Mouse (Mus musculus) T-cell, adult 66 days (primary cell): ENCODE measurements around the gene Rps21. TPM values are rescaled to one million over a fixed set of nuclear protein-coding genes. Genes with fewer than 3 reads are reported as not detected.

Source experiments
- total RNA-seq, 2 experiments: library from RNA; stranded (reverse); gene quantifications; 3 replicates in 1 of 2; 4 replicates in 1 of 2; pipeline ENCODE4 v1.2.4; 2023

Gene Rps21
- total RNA-seq = 1,000 to 10,000 TPM; 2,687 to 2,790 TPM

DNA sequence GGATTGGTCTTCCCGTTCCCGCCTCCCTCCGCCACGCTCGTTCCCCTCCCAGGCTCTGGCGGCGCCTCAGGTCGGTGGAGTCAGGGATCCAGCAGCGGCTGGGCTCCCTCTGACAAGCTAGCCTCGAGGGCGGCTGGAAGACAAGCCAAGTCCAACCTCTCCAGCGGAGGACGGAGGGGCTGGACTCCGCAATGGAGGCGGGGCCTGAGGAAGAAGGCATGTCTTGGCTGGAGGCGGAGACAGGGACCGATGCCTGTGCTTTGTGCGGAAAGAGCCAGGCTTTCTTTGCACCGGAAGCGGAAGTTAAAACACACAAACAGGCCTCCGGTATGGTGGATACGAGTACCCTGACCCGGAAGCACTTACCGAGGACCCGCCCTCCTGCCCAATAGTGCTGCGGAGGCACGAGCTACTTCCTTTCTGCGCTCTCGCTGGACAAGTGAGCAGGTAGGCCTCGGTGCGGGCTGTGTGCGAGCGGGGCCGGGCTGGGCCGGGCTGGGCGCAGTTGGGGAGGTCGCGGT is at the start of gene Rps21:
Gene Rps21, plus strand, starts transcription at position 377 of the 521 bp plus-strand sequence.

GRCm38 (mm10) chr2:180225762-180226378 is 31.3 kb upstream of the Rps21 start, which contains the start of gene Lama5:
TSS of gene Lama5 (minus strand) at chr2:180225859.

GRCm38 (mm10) chr2:180273394-180274244 is 16.4 kb downstream of the Rps21 start, which contains the start of gene Cables2:
TSS of gene Cables2 (minus strand) at chr2:180273496.

DNA sequence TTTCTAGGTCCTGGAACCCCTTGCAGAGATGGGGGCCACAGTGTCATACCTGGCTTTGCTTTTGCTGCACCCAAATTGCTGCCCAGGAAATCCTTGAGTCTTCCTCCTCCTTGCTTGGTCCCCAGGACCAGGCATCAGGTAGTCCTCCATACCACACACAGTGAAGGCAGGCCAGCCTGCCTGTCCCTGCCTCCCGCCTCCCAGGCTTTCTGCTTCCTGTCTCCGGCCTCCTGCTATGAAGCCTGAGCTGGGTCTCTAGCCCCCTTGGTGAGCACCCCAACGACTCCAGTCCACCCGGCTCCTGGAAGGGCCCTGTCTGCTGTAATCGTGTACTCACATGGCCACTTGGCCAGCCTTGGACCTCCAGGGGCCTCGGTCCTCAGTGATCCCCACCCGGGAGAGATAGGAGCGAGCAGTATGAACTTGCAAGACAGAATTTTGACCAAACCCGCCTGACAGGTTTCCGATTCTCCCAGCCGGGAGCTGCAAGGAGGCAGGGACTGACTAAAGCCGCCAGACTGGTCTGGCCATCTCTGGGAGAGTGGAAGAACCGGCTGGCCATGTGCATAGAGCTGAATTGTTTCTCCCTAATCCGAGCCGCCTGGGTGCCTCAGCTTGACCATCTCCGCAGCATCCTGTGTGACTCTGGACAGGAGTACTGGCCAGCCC is 32.4 kb downstream of the Rps21 start, which contains the start of gene Rbbp8nl:
Gene Rbbp8nl, minus strand, starts transcription at position 440 of the 669 bp plus-strand sequence.

Other genes starting within 250 kb of the Rps21 start
- 10 to 100 TPM; 47.2 to 49.4 TPM for gene Lsm14b, start 232.4 kb upstream of the Rps21 start, total RNA-seq
- gene Psma7, start 214.9 kb upstream of the Rps21 start, total RNA-seq = 100 to 1,000 TPM; 165 to 168 TPM
- gene Ss18l1, start 214.9 kb upstream of the Rps21 start, total RNA-seq = 1 to 10 TPM; 7.1 to 7.6 TPM
- 10 to 100 TPM; 22.1 to 28.7 TPM for gene Mtg2, start 186.8 kb upstream of the Rps21 start, total RNA-seq
- not detected for gene Hrh3, start 152.9 kb upstream of the Rps21 start, total RNA-seq
- gene Osbpl2, start 138.1 kb upstream of the Rps21 start, total RNA-seq = 10 to 100 TPM; 27.1 to 30.8 TPM
- 100 to 1,000 TPM; 123 to 127 TPM for gene Adrm1, start 85.9 kb upstream of the Rps21 start, total RNA-seq
- gene Lama5, start 31.5 kb upstream of the Rps21 start, total RNA-seq = under 1 TPM; 0.09 to 0.12 TPM
- 10 to 100 TPM; 35.0 to 41.0 TPM for gene Cables2, start 16.1 kb downstream of the Rps21 start, total RNA-seq
- gene Rbbp8nl, start 32.5 kb downstream of the Rps21 start, total RNA-seq = not detected
- not detected for gene Gata5, start 77.3 kb downstream of the Rps21 start, total RNA-seq
- 1 to 10 TPM; 3.2 to 3.6 TPM for gene Slco4a1, start 198.9 kb downstream of the Rps21 start, total RNA-seq
- not detected for gene Ntsr1, start 242.6 kb downstream of the Rps21 start, total RNA-seq